Mouse (Mus musculus) T-cell, adult 2 months (primary cell): ENCODE data around the gene Wdr18.

Experiments
- DNase-seq: peaks from one replicate; pipeline ENCODE4 v3.0.0; 2022; ENCODE audit warnings: low spot score

Wdr18 gene

DNA sequence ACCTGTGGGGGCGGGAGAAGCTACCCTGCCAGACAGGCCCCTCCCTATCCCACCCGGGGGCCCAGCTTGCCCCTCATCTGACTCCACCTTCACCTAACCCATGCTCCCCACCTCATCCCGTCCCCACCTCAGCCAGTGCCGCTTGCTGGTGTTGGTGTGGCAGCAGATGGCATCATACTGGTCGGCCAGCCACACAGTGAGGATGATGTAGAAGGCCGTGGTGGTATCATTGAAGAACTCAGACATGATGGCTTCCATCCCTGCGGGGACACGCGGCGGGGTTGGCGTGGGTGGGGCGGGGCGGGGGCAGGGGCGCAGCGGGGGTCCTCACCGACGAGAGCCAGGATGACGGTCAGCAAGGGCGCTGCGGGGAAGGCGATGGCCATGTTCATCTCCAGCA, 18.1 kb downstream of the Wdr18 start:
- DNase-seq: no peak

DNA sequence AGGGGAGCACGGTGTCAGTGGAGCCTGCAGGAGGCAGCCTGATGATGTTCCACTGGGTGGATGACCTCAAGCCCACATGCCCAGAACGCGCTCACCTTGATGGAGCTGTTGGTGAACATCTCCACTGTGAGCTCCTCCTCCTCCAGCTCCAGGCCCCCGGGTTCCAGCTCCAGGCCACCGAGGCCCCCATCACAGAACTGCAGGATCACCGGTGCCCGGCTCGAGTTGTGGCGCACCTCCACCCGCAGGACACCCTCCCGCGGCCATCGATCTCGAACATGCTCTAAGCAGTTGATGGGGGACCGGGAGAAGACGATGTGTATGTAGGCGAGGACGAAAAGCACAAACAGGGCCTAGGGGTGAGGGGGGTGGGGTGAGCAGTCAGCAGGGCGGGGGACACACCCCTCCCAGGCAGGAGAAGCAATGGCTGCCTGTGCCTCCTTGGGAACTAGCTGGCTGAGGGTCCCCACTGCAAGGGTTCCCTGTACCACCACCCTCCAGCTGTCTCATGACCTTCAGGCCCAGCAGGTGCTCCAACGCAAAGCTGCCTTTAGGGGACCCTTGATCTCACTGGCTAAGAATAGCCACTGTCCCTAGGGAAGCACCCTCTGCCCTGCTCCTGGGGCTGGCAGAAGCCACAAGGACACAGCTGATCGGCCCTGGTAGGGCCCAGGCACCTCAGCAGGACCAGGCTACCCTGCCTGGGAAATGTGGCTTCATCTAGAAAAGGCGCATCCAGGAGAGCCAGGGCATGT, 19.6 kb downstream of the Wdr18 start:
- DNase-seq: no peak

GRCm38 (mm10) chr10:79983205-79983604, 23.3 kb downstream of the Wdr18 start:
- no peak for DNase-seq

GRCm38 (mm10) chr10:79983670-79984069, 23.7 kb downstream of the Wdr18 start:
- DNase-seq: peak; percentile 74

GRCm38 (mm10) chr10:79984195-79984816, 24.4 kb downstream of the Wdr18 start, which contains the start of gene Tmem259:
Gene Tmem259, minus strand, starts transcription at chr10:79984330.
- DNase-seq: peak; percentile 82

- DNase-seq: peak; percentile 96
Measured at GRCm38 (mm10) chr10:79984871-79985270, 24.9 kb downstream of the Wdr18 start.

GRCm38 (mm10) chr10:79985334-79986231, 25.6 kb downstream of the Wdr18 start:
- peak; percentile 68 for DNase-seq

DNA sequence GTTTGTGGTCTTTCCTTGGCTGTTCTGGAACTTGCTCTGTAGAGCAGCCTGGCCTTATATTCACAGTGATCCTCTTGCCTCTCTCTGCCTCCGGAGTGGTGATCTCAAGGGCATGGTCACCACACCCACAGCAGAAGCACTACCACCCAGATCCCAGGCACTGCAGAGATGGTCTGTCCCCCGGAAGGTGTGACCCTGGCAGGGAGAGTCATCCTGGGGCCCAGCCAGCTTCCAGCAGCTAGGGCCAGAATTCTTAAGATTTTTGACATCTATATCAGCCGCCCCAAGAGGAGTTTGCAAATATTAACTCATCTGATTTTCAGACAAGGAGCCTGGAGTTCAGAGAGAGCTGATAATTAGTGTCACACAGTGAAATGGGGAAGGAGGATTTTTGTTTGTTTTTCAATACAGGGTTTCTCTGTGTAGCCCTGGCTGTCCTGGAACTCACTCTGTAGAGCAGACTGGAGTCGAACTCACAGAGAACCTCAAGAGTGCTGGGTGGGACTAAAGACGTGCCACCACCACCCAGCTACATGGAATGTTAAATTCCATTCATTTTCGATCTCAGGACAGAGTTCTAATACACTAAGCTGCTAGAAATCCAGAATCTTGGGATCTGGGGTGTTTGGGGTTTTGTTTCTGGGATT, 26.4 kb downstream of the Wdr18 start:
- DNase-seq: no peak

DNA sequence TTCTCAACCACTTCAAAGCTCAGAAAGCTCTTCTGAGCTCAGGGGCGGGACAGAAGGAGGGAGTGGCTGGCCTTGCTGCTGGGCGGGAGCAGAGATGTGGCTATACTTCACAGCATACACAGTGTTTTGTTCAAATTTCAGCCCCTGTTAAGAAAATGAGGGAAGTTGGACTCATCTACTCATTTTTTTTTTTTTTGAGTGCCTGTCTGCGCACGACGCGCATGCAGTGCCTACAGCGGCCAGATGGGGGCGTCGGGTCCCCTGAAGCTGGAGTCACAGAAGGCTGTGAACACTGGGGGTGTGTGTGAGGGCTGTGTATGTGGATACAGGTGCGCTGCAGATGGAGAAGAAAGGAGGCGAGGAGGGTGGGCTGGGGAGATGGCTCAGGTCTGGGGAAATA, 27.0 kb downstream of the Wdr18 start:
- peak; percentile 91 for DNase-seq

GRCm38 (mm10) chr10:79987771-79988505, 28.0 kb downstream of the Wdr18 start:
- DNase-seq: no peak

GRCm38 (mm10) chr10:79988506-79989271, 28.7 kb downstream of the Wdr18 start, which contains the start of gene Cnn2:
Gene Cnn2, plus strand, starts transcription at chr10:79988584.
- peak; percentile 65 for DNase-seq

GRCm38 (mm10) chr10:79989272-79989786, 29.4 kb downstream of the Wdr18 start:
- no peak for DNase-seq

GRCm38 (mm10) chr10:79989870-79990269, 29.9 kb downstream of the Wdr18 start:
- DNase-seq: no peak

GRCm38 (mm10) chr10:79991099-79991498, 31.1 kb downstream of the Wdr18 start:
- DNase-seq: no peak

GRCm38 (mm10) chr10:79991548-79991947, 31.6 kb downstream of the Wdr18 start:
- no peak for DNase-seq

DNA sequence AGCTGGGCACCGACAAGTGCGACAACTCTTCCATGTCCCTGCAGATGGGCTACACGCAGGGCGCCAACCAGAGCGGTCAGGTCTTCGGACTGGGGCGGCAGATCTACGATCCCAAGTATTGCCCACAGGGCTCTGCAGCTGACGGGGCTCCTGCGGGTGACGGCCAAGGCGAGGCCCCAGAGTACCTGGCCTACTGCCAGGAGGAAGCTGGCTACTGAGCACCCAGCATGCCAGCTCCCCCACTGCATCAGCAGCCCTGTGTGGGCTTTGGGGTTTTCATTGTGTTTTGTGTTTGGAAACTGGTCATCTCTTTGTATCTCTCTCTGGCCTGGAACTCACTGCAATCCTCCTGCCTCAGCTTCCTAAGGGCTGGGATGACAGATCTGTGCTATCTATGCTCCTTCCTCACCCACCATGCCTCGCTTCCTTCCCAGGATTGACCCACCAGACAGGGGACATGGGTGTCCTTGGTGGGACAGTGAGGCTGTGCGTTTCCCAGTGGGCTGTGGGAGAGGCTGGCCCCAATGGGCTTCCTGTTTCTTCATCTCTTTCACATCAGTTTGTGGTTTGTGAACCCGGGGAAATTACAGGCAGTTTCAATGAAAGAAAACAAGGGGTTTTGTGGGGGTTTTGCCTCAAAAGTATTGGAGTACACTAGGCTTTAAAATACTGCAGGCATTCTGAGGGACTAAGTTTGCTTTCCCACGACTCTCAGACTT, 34.6 kb downstream of the Wdr18 start:
- DNase-seq: peak; percentile 53

DNA sequence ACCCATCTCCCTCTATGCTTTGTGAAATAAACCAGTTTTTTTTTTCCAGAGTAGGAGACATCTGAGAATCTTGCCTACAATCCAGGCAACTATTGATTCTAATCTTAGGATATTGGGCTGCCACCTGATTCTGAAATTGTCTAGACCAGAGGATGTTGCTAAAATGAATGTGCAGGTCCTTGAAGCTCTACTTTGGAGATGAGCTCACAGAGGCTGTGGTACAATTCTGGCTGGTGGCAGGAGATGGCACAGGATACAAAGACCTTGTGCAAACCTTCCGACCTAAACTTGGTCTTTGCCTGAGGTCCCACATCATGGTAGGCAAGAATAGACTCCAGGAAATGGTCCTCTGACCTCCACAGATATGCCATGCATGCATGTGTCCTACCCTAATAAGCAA, 35.7 kb downstream of the Wdr18 start:
- DNase-seq: no peak

- peak; percentile 93 for DNase-seq
Measured at GRCm38 (mm10) chr10:79996272-79997033, 36.5 kb downstream of the Wdr18 start, which contains the start of gene Abca7. Gene Abca7, plus strand, starts transcription at chr10:79996494.
